Mouse (Mus musculus) kidney, postnatal 0 days (tissue): ENCODE measurements around the gene Nbea. TPM values are rescaled to one million over a fixed set of nuclear protein-coding genes. Genes with fewer than 3 reads are reported as not detected.

Experiments
- ATAC-seq: fragments of 200-750 bp; cut with Nextera tagmentation; replicated peaks from 2 replicates; pipeline ENCODE4 v1.8.0; 2017; ENCODE audit warnings: low read depth, moderate number of reproducible peaks, moderate TSS enrichment, moderate library complexity; ENCODE audit not compliant: low FRiP score
- DNase-seq: peaks from one replicate; pipeline ENCODE4 v3.0.0-alpha.2; 2016; ENCODE audit warnings: low spot score
- H3K27ac ChIP-seq: fragments of 300-500 bp; sonication (generic); 2 replicates; pipeline ENCODE4 v1.5.1; 2014; ENCODE audit warnings: mild to moderate bottlenecking
- H3K27me3 ChIP-seq: fragments of 300-500 bp; sonication (generic); 2 replicates; pipeline ENCODE4 v1.6.1; 2014; ENCODE audit warnings: low read length, mixed read lengths; ENCODE audit not compliant: insufficient read depth
- H3K36me3 ChIP-seq: fragments of 300-500 bp; sonication (generic); 2 replicates; pipeline ENCODE4 v1.6.1; 2014; ENCODE audit warnings: low read length, mixed read lengths; ENCODE audit not compliant: insufficient read depth
- H3K4me1 ChIP-seq: fragments of 300-500 bp; sonication (generic); replicated peaks from 2 replicates; pipeline ENCODE4 v1.6.1; 2014; ENCODE audit warnings: antibody characterized with exemption, low read length, mixed read lengths; ENCODE audit not compliant: insufficient read depth
- H3K4me2 ChIP-seq: fragments of 300-500 bp; sonication (generic); 2 replicates; pipeline ENCODE4 v1.6.1; 2014; ENCODE audit warnings: mild to moderate bottlenecking, low read length, moderate library complexity, mixed read lengths
- H3K4me3 ChIP-seq: fragments of 300-500 bp; sonication (generic); replicated peaks from 2 replicates; pipeline ENCODE4 v1.5.1; 2014; ENCODE audit warnings: low read depth, low read length
- H3K9ac ChIP-seq: fragments of 300-500 bp; sonication (generic); 2 replicates; pipeline ENCODE4 v1.6.1; 2014; ENCODE audit warnings: low read depth, low read length
- H3K9me3 ChIP-seq: fragments of 300-500 bp; sonication (generic); replicated peaks from 2 replicates; pipeline ENCODE4 v1.6.1; 2016; ENCODE audit warnings: low read length, inconsistent platforms, mixed read lengths
- CTCF ChIP-seq: IDR thresholded peaks from 2 replicates; pipeline ENCODE4 v1.5.1; 2016; ENCODE audit warnings: antibody characterized with exemption, low read depth, mild to moderate bottlenecking, moderate library complexity
- WGBS: fragments of 180-500 bp; shearing (Covaris S2); extraction: QIAGEN DNeasy Blood & Tissue Kit; methylation state at CpG from one replicate; pipeline ENCODE4 v1.1.7; 2014; 5-methylcytosine and 5-hydroxymethylcytosine counted together
- polyA plus RNA-seq: library from polyadenylated mRNA; unstranded; fragments of >200 nt; fragmentation: Nextera tagmentation; extraction: Ambion mirVana; gene quantifications from 2 replicates; pipeline ENCODE4 v1.2.1, GENCODE M21; 2015

The Nbea gene
- polyA plus RNA-seq, 1 experiment from 2014 or later: 8.6 TPM

DNA sequence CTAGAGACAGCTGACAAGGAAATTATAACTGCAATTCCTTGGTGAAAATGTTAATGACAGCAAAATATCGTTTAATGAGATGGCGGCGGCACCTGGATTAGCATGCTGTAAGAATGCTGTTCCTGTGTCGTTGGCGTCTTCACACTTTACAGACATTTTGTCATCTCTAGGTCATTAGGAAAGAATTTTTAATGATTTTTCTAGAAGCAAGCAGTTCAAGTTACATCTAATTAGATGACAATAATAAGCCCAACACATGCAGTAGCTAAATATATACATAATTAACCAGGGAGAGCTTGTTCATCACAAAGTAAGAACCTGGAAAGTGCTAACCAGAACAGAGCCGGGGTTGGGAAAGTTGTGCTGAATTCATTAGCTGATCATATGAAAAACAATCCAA lies 469.2 kb downstream of the Nbea start:
- DNase-seq (no peak), ATAC-seq (no peak)
- Histone ChIP-seq H3K27ac (no peak overlapping the region), H3K9me3 (no peaks in the 10 kb centered on the region), H3K36me3 (no peaks in the 10 kb centered on the region), H3K4me1 (no peaks in the 10 kb centered on the region), H3K27me3 (no peaks in the 10 kb centered on the region), H3K4me2 (no peak overlapping the region), H3K4me3 (no peak overlapping the region), H3K9ac (no peak overlapping the region)
- no peak for TF ChIP-seq CTCF
- 92% methylated on average over 6 of the region's 6 CpGs for WGBS

- WGBS: 89% methylated on average over 3 of the region's 3 CpGs
- H3K4me1 ChIP-seq: no peaks in the 10 kb centered on the region
- no peak overlapping the region for H3K27ac ChIP-seq
- no peaks in the 10 kb centered on the region for H3K36me3 ChIP-seq
- TF ChIP-seq CTCF: no peak
- H3K9ac ChIP-seq: no peak overlapping the region
- H3K9me3 ChIP-seq: no peaks in the 10 kb centered on the region
- no peak overlapping the region for H3K4me2 ChIP-seq
- H3K4me3 ChIP-seq: no peak overlapping the region
- no peak for ATAC-seq
- no peaks in the 10 kb centered on the region for H3K27me3 ChIP-seq
- DNase-seq: no peak
These were observed 469.6 kb downstream of the Nbea start for GRCm38 (mm10) chr3:55713856-55714255.

GRCm38 (mm10) chr3:55710300-55710699 lies 473.2 kb downstream of the Nbea start:
- no peak for ATAC-seq

GRCm38 (mm10) chr3:55701632-55702031 lies 481.9 kb downstream of the Nbea start:
- Histone ChIP-seq H3K27me3 (no peaks in the 10 kb centered on the region), H3K36me3 (no peaks in the 10 kb centered on the region), H3K9me3 (no peaks in the 10 kb centered on the region), H3K4me1 (no peaks in the 10 kb centered on the region), H3K4me3 (no peak overlapping the region), H3K27ac (no peak overlapping the region), H3K4me2 (no peak overlapping the region), H3K9ac (no peak overlapping the region)
- ATAC-seq: no peak
- no peak for DNase-seq
- TF ChIP-seq CTCF: no peak
- 85% methylated on average over 6 of the region's 6 CpGs for WGBS

More at GRCm38 (mm10) chr3:55710300-55710699, 473.2 kb downstream of the Nbea start:
- no peak for DNase-seq
- Histone ChIP-seq H3K9ac (no peak overlapping the region), H3K36me3 (no peaks in the 10 kb centered on the region), H3K4me2 (no peak overlapping the region), H3K27me3 (no peaks in the 10 kb centered on the region), H3K27ac (no peak overlapping the region), H3K9me3 (no peaks in the 10 kb centered on the region), H3K4me3 (no peak overlapping the region), H3K4me1 (no peaks in the 10 kb centered on the region)
- TF ChIP-seq CTCF: no peak
- WGBS: 86% methylated on average over 4 of the region's 4 CpGs

DNA sequence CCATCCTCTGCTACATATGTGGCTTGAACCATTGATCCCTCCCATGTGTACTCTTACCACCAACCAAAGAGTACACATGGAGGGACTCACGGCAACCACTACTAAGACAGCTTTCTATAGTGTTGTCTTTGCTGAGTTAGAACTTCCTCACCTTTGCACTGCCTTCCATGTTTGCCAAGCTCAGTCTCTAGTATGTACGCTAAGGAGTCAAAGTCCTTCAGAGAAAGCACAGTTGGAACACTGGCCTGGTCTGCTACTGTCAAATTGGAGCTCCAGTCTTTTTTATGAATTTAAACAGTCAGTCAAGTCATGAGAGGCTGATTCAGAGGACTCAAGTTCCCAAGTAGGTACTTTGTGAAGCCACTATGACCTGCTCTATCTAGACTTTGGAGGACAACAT lies 486.3 kb downstream of the Nbea start:
- Histone ChIP-seq H3K27ac (no peak overlapping the region), H3K4me2 (no peak overlapping the region), H3K36me3 (no peaks in the 10 kb centered on the region), H3K4me1 (no peaks in the 10 kb centered on the region), H3K9ac (no peak overlapping the region), H3K9me3 (no peaks in the 10 kb centered on the region), H3K27me3 (no peaks in the 10 kb centered on the region), H3K4me3 (no peak overlapping the region)
- 86% methylated on average over 2 of the region's 2 CpGs for WGBS
- ATAC-seq: peak; percentile 25; the same call in 1 of the 2 replicates
- no peak for TF ChIP-seq CTCF
- no peak for DNase-seq

GRCm38 (mm10) chr3:55693073-55693472 lies 490.4 kb downstream of the Nbea start:
- Histone ChIP-seq H3K4me3 (no peak overlapping the region), H3K36me3 (no peaks in the 10 kb centered on the region), H3K9me3 (no peaks in the 10 kb centered on the region), H3K4me2 (no peak overlapping the region), H3K27ac (no peak overlapping the region), H3K4me1 (no peaks in the 10 kb centered on the region), H3K9ac (no peak overlapping the region), H3K27me3 (no peaks in the 10 kb centered on the region)
- ATAC-seq (no peak), DNase-seq (peak; percentile 11)
- WGBS: 31% methylated on average over 4 of the region's 4 CpGs
- no peak for TF ChIP-seq CTCF

DNA sequence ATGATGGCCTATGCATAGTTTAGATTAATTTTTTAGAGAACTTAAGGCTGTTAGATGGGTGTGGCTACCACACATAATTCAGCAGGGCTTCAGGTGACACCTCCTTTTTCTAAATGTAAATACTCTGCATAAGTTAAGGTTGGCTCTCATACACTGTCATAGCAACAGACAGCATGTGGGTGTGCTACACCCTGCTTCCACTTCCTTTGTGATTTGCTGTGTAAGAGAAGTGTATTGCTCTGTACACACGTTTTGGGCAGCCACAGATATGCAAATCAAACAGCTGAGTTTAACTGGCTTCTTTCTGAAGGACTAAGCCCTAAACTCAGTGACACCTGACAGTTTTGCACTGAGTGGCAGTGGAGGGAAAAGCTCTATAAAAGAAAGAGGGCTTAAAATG lies 495.4 kb downstream of the Nbea start:
- Histone ChIP-seq H3K4me3 (no peak overlapping the region), H3K36me3 (no peaks in the 10 kb centered on the region), H3K9me3 (no peaks in the 10 kb centered on the region), H3K27me3 (no peaks in the 10 kb centered on the region), H3K9ac (no peak overlapping the region), H3K27ac (no peak overlapping the region), H3K4me2 (no peak overlapping the region), H3K4me1 (no peaks in the 10 kb centered on the region)
- DNase-seq: no peak
- ATAC-seq: no peak
- 24% methylated on average over 1 of the region's 1 CpGs for WGBS
- TF ChIP-seq CTCF: no peak
